Mouse (Mus musculus) gonadal fat pad, adult 2 months (tissue): ENCODE measurements around the gene Fam234b. TPM values are rescaled to one million over a fixed set of nuclear protein-coding genes. Genes with fewer than 3 reads are reported as not detected.

Experiments used
- DNase-seq: peaks from one replicate; pipeline ENCODE4 v3.0.0-alpha.2; 2012; ENCODE audit warnings: low read depth
- polyA plus RNA-seq: library from polyadenylated mRNA; depleted of rRNA; stranded (reverse); fragments of >200 nt; gene quantifications from 2 replicates; pipeline ENCODE4 v1.2.3, GENCODE M21; 2012

Gene Fam234b
- polyA plus RNA-seq, 1 experiment, result 16.7 TPM

GRCm38 (mm10) chr6:135182925-135183324 lies 14.9 kb upstream of the Fam234b start:
- no peak for DNase-seq

DNA sequence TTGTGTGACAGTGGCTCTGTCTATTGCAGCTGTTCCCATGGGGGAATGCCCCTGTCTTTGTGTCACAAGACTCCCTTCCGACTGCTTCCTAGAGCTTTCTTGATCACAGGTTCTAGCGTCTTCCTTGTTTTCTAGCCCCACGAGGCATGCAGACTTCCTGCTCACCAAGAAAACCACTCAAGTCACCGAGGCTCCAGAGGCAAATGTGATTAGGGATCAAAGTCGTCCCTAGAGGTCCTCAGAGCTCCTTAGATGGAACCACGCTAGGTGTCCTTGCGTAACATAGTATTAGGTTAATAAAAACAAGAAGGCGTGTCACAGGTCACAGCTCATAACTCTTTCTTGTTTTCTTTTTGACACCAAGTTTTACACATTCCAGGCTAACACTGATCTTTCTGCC lies 13.8 kb upstream of the Fam234b start:
- no peak for DNase-seq

GRCm38 (mm10) chr6:135187076-135187917 lies 10.5 kb upstream of the Fam234b start:
- DNase-seq, result no peak

DNA sequence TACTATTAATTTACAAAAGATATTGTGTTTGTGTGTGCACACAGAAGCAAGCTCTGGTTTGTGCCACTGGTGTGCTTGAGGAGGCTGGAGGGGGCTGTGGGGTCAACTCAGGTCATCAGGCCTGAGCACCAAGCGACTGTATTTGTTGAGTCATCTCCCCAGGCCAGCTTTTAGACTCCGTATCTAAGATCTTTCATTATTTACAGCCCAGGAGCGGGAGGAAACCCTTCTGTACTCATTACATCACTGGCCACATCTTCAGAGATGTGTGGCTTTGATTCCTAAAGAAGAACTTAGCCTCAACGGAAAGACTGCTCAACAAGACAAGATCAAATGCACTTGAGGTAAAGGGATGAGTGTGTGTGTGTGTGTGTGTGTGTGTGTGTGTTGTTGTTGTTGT lies 9.1 kb upstream of the Fam234b start:
- no peak for DNase-seq

- DNase-seq, result no peak
These were observed 7.7 kb upstream of the Fam234b start for GRCm38 (mm10) chr6:135190122-135190521.

- no peak for DNase-seq
These were observed 5.9 kb upstream of the Fam234b start for GRCm38 (mm10) chr6:135191906-135192305.

DNA sequence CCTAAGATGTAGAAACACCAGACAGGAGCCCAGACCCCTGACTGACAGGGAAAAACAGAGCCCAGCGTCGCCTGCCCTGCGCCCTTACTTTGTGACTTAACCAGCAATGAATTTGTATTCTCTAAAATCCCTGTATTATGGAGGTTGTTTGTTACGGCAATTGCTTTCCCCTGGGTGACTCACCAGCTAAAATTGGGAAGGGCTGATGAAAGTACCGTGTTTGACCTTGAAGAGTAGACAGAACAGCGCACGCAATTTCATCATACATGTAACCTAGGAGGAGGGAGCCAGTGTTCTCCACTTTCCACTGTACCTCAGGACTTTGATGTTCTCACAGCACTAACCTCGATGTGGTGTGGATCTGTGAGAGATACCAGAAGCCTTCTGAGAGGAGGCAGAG lies 4.8 kb upstream of the Fam234b start:
- no peak for DNase-seq

- DNase-seq, result peak; percentile 97
These were observed 4.0 kb upstream of the Fam234b start for GRCm38 (mm10) chr6:135193733-135194132.

DNA sequence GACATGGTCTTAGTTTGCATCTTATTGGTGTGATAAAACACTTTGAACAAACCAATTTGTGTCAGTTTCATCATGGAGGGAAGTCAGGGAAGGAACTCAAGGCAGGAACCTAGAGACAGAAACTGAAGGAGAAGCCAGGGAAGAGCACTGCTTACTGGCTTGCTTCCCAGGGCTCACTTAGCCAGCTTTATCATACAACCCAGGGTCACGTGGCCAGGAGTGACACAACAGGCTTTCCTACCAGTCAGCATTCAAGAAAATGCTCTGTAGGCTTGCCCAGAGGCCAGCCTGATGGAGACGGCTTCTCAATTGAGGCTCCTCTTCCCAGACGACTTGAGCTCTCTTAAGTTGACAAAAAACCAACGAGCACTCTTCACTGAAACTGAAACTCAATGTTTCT lies 2.9 kb upstream of the Fam234b start:
- DNase-seq, result no peak

DNA sequence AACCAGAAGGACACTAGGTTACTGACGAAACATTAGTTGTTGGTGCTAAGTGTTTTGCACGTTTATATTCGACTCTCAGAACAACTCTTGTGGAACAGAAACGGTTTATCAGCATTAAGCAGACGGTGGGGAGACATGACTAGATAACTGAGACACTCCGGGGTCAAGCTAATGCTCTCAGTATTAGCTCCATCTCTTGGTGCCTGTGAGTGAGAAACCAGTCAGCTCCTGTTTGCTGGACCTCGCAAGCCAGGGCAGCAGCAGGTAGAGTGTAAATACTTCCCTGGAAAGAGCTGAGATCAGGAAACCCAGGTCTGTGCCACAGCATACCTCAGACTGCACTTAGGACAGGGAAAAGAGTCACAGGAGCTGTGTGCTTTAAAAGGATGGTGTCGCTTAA lies 1.1 kb upstream of the Fam234b start:
- DNase-seq, result no peak

DNA sequence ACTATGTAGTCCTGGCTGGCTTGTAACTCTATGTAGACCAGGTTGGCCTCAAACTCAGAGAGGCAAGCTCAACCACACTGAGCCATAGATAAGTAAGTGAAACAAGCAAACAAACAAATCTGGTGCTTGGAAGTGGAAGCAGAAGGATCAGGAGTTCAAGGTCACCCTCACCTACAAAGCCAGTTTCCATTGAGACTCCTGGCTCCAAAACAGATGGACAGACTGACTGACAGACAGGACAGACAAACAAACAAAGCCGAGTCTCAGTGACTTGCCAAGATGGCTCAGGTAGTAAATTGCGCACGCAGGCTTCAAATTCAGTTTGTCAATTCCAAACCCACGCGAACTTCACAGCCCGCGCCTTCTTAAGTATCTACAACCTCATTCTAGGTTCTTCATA lies 331 bp upstream of the Fam234b start:
- no peak for DNase-seq

- no peak for DNase-seq
These were observed 949 bp downstream of the Fam234b start for GRCm38 (mm10) chr6:135198726-135199125.

- DNase-seq, result peak; percentile 77
These were observed 2.6 kb downstream of the Fam234b start for GRCm38 (mm10) chr6:135200122-135200957.

DNA sequence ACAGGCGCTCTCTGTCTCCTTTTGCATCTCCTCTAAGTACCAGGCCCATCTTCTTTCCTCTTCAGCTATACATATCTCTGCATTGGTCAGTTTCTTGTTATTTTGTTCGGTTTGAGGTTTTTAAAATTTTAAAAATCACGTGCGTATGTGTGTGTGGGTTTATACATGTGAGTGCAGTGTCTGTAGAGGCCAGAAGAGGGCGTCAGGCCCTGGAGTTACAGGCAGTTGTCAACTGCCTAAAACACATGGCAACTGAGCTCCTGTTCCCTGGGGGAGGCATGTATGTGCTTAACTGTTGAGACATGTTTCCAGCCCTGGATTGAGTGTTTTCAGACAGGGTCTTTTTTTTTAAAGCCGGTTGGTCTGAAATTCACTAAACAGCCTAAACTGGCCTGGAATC lies 4.9 kb downstream of the Fam234b start:
- DNase-seq, result no peak

- no peak for DNase-seq
These were observed 6.0 kb downstream of the Fam234b start for GRCm38 (mm10) chr6:135203737-135204136.

DNA sequence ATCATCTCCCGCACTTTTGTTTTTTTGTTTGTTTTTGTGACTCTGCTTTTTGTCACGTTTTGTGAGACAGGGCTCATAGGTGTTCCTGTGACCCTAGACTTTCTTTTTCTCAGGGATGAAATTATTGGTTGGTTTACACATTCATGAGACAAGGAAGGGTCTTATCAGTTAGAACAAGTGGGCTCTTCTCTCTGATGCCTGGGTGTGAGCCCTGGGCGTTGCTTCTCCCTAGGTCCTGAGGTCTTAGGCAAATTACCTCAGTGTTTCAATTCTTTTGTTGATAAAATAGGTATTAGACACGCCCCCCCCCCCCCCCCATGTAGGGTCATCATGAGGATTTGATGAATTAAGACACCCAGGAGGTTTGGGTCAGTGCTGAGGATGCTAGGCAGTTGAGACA lies 7.1 kb downstream of the Fam234b start:
- DNase-seq, result no peak

DNA sequence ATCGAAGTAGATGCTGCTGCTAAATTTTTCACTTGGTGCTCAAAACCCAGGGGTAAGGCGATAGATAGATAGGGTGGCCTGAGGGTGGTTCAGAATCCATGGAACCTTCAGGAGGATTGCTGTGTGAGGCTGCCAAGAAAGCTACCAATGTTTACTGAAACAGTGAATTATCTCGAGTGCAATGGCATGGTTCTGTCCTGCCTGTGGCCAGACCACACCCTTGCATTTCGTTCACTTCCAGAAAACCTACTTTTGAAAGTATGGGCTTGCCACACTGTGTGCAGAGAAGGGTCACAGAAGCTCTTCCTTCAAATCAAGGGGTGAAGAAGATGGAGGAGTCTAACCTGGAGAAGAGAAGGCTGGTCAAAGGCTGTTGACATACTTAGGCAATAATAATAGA lies 8.0 kb downstream of the Fam234b start:
- no peak for DNase-seq

- DNase-seq, result no peak
These were observed 9.1 kb downstream of the Fam234b start for GRCm38 (mm10) chr6:135206909-135207308.

DNA sequence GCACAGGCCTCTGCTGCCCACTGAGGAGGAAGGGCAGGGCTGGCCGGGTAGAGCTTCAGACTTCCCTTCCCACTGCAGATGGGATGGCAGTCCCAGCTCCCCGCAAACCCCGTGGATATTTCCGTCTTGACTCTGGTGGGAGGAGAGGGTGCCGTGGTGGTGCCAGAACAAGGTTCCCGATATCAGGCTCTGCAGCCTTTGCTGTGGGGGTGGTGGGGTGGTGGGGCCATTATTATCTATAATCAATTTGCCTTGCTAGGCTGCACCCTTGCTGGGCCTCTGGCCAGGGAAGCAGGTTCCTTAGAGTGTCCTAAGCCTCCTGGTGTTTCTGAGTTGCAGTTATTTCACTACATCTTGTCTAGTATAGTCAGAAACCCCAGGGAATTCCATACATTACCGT lies 13.4 kb downstream of the Fam234b start:
- no peak for DNase-seq

- DNase-seq, result no peak
These were observed 14.9 kb downstream of the Fam234b start for GRCm38 (mm10) chr6:135212666-135213065.

GRCm38 (mm10) chr6:135218330-135218729 lies 20.6 kb downstream of the Fam234b start:
- no peak for DNase-seq

DNA sequence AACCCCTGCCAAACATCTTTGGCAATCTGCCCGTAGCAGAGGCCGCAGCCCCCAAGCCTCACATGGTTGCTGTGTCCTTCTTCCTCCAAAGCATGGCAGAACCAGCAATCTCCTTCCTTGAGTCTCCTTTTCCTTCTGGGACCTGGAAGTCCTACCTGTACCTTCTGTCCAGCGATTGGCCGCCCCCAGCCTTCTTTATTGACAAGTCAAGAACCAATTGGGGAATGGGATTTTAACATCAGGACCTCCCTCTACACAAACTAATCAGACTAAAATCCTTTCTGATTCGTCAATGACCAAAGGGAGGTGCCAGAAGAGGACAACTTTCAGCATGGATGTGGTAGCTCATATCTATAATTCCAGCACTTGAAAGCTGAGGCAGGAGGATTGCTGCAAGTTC lies 22.1 kb downstream of the Fam234b start:
- DNase-seq, result no peak

GRCm38 (mm10) chr6:135223786-135224416 lies 26.1 kb downstream of the Fam234b start:
- no peak for DNase-seq
